Mouse (Mus musculus) T-helper 17 cell (primary cell): ENCODE results near the gene Slc12a8.

Source experiments
- in situ Hi-C, 2 experiments: fragments of 300-600 bp; cut with MboI, MseI; formaldehyde crosslinking; loops; 1 replicate in 1 of 2; 2 replicates in 1 of 2; pipeline ENCODE4 v1.15.1; 2025; ENCODE audit warnings: high pct_unique_total_duplicates in 2 of 2

Slc12a8 gene

DNA sequence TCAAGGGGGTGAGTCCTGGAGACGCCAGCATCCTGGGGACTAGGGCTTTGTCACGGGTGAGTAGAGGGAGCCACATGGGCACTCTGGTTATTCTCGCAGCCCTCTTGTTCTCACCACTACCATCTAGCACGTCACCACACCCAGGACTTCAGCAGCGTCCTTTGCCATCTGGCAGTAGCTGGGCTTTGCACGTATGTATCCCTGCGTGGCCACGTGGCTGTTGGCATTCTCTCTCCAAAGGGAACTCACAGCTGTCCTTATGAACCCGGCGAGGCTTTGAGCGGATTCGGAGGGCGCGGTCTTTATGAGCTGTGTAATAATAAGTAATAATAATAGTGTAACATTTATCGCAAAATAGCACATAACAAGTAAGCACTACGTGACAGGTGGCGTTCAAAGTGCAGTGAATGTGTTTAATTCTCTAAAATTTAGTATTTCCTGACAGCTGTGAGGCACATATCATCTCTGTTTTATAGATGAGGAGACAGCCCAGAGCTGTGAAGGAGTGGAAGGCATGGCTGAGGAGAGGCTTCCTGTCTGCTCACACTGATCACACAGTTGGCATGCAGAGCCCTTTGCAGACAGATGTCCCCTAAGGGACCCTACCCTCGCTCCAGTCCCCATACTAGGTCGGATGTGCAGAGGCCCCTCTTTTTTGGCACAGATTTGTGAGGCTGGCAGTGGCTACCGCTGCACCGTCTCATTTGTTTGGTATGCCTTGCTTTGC is 20.5 kb downstream of the Slc12a8 start:
- in situ Hi-C loops, result no loop called here

GRCm38 (mm10) chr16:33544346-33544745 is 27.2 kb downstream of the Slc12a8 start:
- in situ Hi-C loops, result no loop called here

GRCm38 (mm10) chr16:33545530-33545929 is 28.4 kb downstream of the Slc12a8 start:
- in situ Hi-C loops, result no loop called here

DNA sequence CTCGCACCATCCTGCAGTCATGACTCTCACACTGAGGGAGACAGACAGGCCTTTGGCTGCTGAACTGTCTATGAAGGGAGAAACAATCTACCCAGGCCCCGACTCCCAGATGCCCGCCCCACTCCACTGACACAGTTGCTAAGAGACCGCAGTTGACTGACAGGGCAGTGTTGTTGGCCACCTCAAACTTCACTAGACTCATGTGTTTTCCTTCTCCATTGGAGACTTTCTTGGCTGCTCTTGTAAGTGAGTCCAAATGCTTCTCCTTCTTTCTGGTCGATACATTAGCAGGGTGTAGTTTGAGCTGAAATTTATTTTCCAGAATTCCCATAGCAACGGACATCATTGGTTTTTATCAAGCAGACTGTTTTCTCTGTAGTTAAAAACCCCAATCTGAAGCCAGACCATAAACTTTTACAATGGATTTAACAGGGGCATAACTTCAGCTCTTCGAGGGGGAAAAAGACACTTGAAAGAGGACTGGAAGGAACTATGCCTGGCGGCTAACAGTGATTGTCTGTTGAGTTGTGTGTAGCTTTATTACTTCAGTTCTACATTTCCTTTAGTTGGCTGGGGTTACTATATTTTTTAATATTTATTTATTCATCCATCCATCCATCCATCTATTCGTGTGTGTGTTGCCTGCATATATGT is 36.7 kb downstream of the Slc12a8 start:
- in situ Hi-C loops, result no loop called here

- in situ Hi-C loops, result no loop called here
These were observed 41.0 kb downstream of the Slc12a8 start for GRCm38 (mm10) chr16:33558121-33558520.

- in situ Hi-C loops, result loop anchor here in 1 of 2 experiments (10.0 kb wide), 1 partner anchor 1115 kb away; no protein-coding TSS in a partner anchor
These were observed 43.2 kb downstream of the Slc12a8 start for GRCm38 (mm10) chr16:33560281-33560680.

GRCm38 (mm10) chr16:33561308-33562009 is 44.3 kb downstream of the Slc12a8 start:
- in situ Hi-C loops, result loop anchor here in 1 of 2 experiments (10.0 kb wide), 1 partner anchor 1113 kb away; no protein-coding TSS in a partner anchor

GRCm38 (mm10) chr16:33562874-33563537 is 45.9 kb downstream of the Slc12a8 start:
- in situ Hi-C loops, result loop anchor here in 1 of 2 experiments (10.0 kb wide), 1 partner anchor 1112 kb away; no protein-coding TSS in a partner anchor

- in situ Hi-C loops, result loop anchor here in 1 of 2 experiments (10.0 kb wide), 1 partner anchor 1111 kb away; no protein-coding TSS in a partner anchor
These were observed 46.4 kb downstream of the Slc12a8 start for GRCm38 (mm10) chr16:33563538-33564013.

DNA sequence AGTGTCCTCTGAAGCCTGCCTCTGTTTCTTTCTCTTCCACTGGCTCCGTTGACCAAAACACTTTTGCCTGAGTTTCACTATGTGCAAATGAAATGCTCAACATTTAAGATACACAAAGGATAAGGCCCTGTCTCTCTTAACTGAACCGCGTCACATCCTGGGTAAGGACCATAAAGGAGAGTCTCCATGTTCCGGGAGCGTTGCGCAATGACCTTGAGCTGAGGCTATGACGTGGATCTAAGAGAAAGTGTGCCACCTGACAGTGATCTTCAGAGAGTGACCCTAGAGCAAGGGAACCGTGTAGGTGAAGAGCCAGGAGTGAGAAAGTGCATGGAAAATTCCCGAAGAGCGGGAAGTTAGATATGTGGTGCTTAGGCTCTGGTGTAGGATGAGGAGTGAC is 49.3 kb downstream of the Slc12a8 start:
- in situ Hi-C loops, result loop anchor here in 1 of 2 experiments (5.0 to 10.0 kb wide), 2 partner anchors 1108 to 1669 kb away; no protein-coding TSS in a partner anchor

DNA sequence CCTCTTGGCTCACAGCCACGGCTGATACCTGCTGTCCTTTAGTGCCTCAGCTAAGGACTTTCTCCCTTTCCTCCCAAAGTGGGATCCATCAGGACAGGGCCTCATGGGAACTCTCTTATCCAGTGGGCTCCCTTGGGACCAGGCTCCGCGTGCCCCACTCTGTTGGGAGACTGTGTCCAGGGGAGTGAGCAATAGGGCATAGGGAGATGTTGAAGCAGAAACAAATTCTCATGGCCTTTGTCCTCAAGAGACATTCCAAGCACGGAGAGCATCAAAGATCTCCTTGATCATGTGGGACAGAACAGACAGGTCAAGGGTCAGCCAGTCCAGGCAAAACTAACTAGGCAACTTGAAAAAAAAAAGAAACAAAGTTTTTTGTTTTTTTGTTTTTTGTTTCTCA is 50.6 kb downstream of the Slc12a8 start:
- in situ Hi-C loops, result loop anchor here in 1 of 2 experiments (5.0 to 10.0 kb wide), 2 partner anchors 1107 to 1670 kb away; no protein-coding TSS in a partner anchor

- in situ Hi-C loops, result loop anchor here in 1 of 2 experiments (5.0 to 10.0 kb wide), 2 partner anchors 1106 to 1671 kb away; no protein-coding TSS in a partner anchor
These were observed 51.3 kb downstream of the Slc12a8 start for GRCm38 (mm10) chr16:33568269-33569016.

DNA sequence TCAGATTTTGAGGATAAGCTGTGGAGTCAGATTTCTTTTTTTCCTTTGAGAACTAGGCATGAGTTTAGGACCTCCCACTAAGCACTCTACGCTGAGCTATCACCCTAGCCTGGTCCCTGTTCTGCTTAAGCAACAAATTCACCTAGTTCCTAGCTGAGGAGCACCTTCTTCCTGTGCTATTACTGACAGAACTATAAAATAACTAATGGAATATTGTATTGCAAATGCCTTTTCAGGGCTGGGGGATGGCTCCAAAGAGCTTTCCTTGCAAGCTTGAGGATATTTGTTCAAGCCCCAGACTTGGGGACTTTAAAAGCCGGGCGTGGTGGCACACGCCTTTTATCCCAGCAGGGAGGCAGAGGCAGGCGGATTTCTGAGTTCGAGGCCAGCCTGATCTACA is 55.5 kb downstream of the Slc12a8 start:
- in situ Hi-C loops, result no loop called here

DNA sequence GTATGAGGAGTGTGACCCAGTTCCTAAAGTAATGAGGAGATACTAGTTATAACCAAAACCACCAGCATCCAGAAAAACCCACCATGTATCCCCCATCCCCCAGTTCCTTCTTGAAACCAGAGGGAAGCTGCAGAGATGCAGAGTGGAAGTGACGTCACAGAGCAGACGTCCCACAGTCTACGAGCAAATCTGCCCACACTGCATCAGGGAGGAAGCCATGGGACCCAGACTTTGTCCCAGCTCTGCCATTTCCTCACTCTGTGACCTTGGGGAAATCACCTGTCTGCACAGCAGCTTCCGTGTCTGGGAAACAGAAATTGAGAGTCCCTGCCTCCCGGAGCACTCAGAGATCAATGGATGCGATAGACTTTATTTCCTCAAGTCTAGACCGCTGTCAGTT is 56.6 kb downstream of the Slc12a8 start:
- in situ Hi-C loops, result no loop called here

- in situ Hi-C loops, result no loop called here
These were observed 58.6 kb downstream of the Slc12a8 start for GRCm38 (mm10) chr16:33575728-33576127.

- in situ Hi-C loops, result no loop called here
These were observed 59.4 kb downstream of the Slc12a8 start for GRCm38 (mm10) chr16:33576271-33577189.

- in situ Hi-C loops, result no loop called here
These were observed 61.3 kb downstream of the Slc12a8 start for GRCm38 (mm10) chr16:33578462-33578861.

- in situ Hi-C loops, result no loop called here
These were observed 63.2 kb downstream of the Slc12a8 start for GRCm38 (mm10) chr16:33580331-33580730.

DNA sequence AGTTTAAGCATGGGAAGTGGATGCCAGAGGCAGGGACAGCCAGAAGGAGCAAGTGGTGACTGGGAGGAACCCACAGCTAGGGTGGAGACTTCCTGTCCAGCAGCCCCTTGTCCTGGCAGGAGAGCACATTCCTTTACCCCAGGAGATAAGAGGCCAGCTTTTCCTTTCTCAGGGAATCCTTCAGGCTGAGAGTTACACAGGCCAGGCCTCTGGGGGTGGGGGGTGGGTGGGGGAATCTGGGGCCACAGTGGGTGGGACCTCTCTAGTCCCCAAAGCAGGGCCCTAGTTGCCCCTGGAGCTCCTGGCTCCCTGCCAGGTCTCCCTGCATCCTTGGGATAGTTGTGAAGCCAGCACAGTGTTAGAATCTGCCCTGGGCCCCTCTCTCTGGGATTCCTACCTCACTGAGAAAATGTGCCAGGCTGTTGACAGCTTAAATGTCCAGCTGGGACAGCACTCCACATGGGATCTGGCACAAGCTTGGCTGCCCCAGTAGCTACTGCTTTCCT is 63.7 kb downstream of the Slc12a8 start:
- in situ Hi-C loops, result no loop called here
